Mouse (Mus musculus): Measurements from ENCODE around the gene 6030452D12Rik.

Gene 6030452D12Rik

GRCm38 (mm10) chr8:106516581-106516980 lies 16.3 kb downstream of the 6030452D12Rik start:
- in situ Hi-C loops (cut with MboI, MseI), result no loop called here

- in situ Hi-C loops (cut with MboI, MseI), result no loop called here
Observed at GRCm38 (mm10) chr8:106518763-106519162, 18.4 kb downstream of the 6030452D12Rik start.

- in situ Hi-C loops (cut with MboI, MseI), result loop anchor here (10.0 kb wide), 1 partner anchor 66 kb away; no protein-coding TSS in a partner anchor
Observed at GRCm38 (mm10) chr8:106520578-106520977, 20.3 kb downstream of the 6030452D12Rik start.

- in situ Hi-C loops (cut with MboI, MseI), result loop anchor here (10.0 kb wide), 1 partner anchor 67 kb away; no protein-coding TSS in a partner anchor
Observed at GRCm38 (mm10) chr8:106521845-106522244, 21.5 kb downstream of the 6030452D12Rik start.

- in situ Hi-C loops (cut with MboI, MseI), result loop anchor here (10.0 kb wide), 1 partner anchor 72 kb away; no protein-coding TSS in a partner anchor
Observed at GRCm38 (mm10) chr8:106526725-106527124, 26.4 kb downstream of the 6030452D12Rik start.

GRCm38 (mm10) chr8:106527241-106528036 lies 27.1 kb downstream of the 6030452D12Rik start:
- in situ Hi-C loops (cut with MboI, MseI), result loop anchor here (10.0 kb wide), 1 partner anchor 73 kb away; no protein-coding TSS in a partner anchor

GRCm38 (mm10) chr8:106528596-106529249 lies 28.4 kb downstream of the 6030452D12Rik start:
- in situ Hi-C loops (cut with MboI, MseI), result loop anchor here (10.0 kb wide), 1 partner anchor 74 kb away; no protein-coding TSS in a partner anchor

- in situ Hi-C loops (cut with MboI, MseI), result loop anchor here (10.0 kb wide), 2 partner anchors 75 to 115 kb away; partner anchors contain the start of gene Zfp90
Observed at GRCm38 (mm10) chr8:106529885-106530482, 29.7 kb downstream of the 6030452D12Rik start.

- in situ Hi-C loops (cut with MboI, MseI), result loop anchor here (10.0 kb wide), 1 partner anchor 116 kb away; the partner anchor contains the start of gene Zfp90
Observed at GRCm38 (mm10) chr8:106530566-106530965, 30.2 kb downstream of the 6030452D12Rik start.

- in situ Hi-C loops (cut with MboI, MseI), result loop anchor here (10.0 kb wide), 1 partner anchor 119 kb away; the partner anchor contains the start of gene Zfp90
Observed at GRCm38 (mm10) chr8:106533709-106534108, 33.4 kb downstream of the 6030452D12Rik start.

GRCm38 (mm10) chr8:106534449-106534848 lies 34.1 kb downstream of the 6030452D12Rik start:
- in situ Hi-C loops (cut with MboI, MseI), result loop anchor here (10.0 kb wide), 1 partner anchor 120 kb away; the partner anchor contains the start of gene Zfp90

- in situ Hi-C loops (cut with MboI, MseI), result loop anchor here (10.0 kb wide), 1 partner anchor 121 kb away; the partner anchor contains the start of gene Zfp90
Observed at GRCm38 (mm10) chr8:106535448-106535847, 35.1 kb downstream of the 6030452D12Rik start.

GRCm38 (mm10) chr8:106539193-106539592 lies 38.9 kb downstream of the 6030452D12Rik start:
- in situ Hi-C loops (cut with MboI, MseI), result loop anchor here (10.0 kb wide), 1 partner anchor 124 kb away; the partner anchor contains the start of gene Zfp90

- in situ Hi-C loops (cut with MboI, MseI), result loop anchor here (5.0 kb wide), 1 partner anchor 94 kb away; no protein-coding TSS in a partner anchor
Observed at GRCm38 (mm10) chr8:106541002-106541401, 40.7 kb downstream of the 6030452D12Rik start.

- in situ Hi-C loops (cut with MboI, MseI), result loop anchor here (5.0 kb wide), 1 partner anchor 96 kb away; no protein-coding TSS in a partner anchor
Observed at GRCm38 (mm10) chr8:106543043-106543442, 42.7 kb downstream of the 6030452D12Rik start.

GRCm38 (mm10) chr8:106545149-106545548 lies 44.8 kb downstream of the 6030452D12Rik start:
- in situ Hi-C loops (cut with MboI, MseI), result no loop called here

GRCm38 (mm10) chr8:106546746-106547145 lies 46.4 kb downstream of the 6030452D12Rik start:
- in situ Hi-C loops (cut with MboI, MseI), result no loop called here

GRCm38 (mm10) chr8:106548366-106548936 lies 48.1 kb downstream of the 6030452D12Rik start:
- in situ Hi-C loops (cut with MboI, MseI), result no loop called here

GRCm38 (mm10) chr8:106550906-106551305 lies 50.6 kb downstream of the 6030452D12Rik start:
- in situ Hi-C loops (cut with MboI, MseI), result no loop called here

- in situ Hi-C loops (cut with MboI, MseI), result no loop called here
Observed at GRCm38 (mm10) chr8:106554011-106554410, 53.7 kb downstream of the 6030452D12Rik start.

Measured in regulatory T cell (primary cell).